ENCODE assay signal across 8 mouse cellular contexts in the genomic region with DNA sequence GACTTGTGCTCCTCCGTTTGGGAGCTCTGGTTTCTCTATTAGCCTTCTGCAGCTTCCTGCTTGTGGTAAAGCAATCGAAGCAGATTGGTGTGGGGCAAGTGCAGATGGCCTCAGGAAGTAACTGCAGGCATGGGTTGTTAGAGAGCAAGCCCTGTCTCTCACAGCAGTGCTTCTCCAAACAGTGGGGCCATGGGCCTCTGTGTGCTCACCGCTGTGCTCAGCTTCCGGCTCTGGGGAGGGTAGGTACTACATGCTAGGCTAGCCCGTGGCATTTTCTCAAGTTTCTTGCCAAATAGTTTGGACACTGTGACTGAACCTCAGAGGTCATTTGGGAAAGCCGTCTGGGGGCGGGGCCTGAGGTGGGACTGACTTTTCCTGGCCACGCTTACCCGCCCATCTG. TPM values are rescaled to one million over a fixed set of nuclear protein-coding genes. Genes with fewer than 3 reads are reported as not detected.
DNase-seq lines count a peak whose midpoint lies in the region; ATAC-seq lines count a peak whose summit lies in the region.
"Had no signal": no experiment of that assay in that cellular context is flagged by ENCODE, and none has a peak within 500 bp of the region (broad histone marks: within the 10 kb centered on the region; RNA-seq: fewer than 3 reads in every experiment).

No protein-coding gene starts in this region.

- no peaks in the 10 kb centered on the region for H3K9me3 ChIP-seq in midbrain, embryonic 12.5 days
- no peaks in the 10 kb centered on the region for H3K9me3 ChIP-seq in midbrain, embryonic 10.5 days (replicated peaks)
- no peaks in the 10 kb centered on the region for H3K9me3 ChIP-seq in embryonic facial prominence, embryonic 11.5 days (replicated peaks; ENCODE audit: control insufficient read depth, low read length)
- H3K9me3 ChIP-seq: hindbrain, embryonic 15.5 days had no signal

- 0 out of 2 replicates have a peak overlapping the region, but pooled peaks have one; percentile 20 for H3K9ac ChIP-seq in midbrain, embryonic 12.5 days (replicated peaks)
- H3K9ac ChIP-seq in embryonic facial prominence, embryonic 11.5 days (replicated peaks; ENCODE audit: low read length), result no peak overlapping the region
- H3K9ac ChIP-seq: hindbrain, embryonic 15.5 days had no signal

- H3K27ac ChIP-seq in midbrain, embryonic 12.5 days (replicated peaks), result no peak overlapping the region
- no peak overlapping the region for H3K27ac ChIP-seq in midbrain, embryonic 10.5 days (replicated peaks)
- H3K27ac ChIP-seq in embryonic facial prominence, embryonic 11.5 days (replicated peaks; ENCODE audit: low read depth, low read length), result 0 out of 2 replicates have a peak overlapping the region, but pooled peaks have one; percentile 13
- H3K27ac ChIP-seq: hindbrain, embryonic 15.5 days had no signal

- no peak overlapping the region for H3K4me2 ChIP-seq in midbrain, embryonic 12.5 days (replicated peaks)
- H3K4me2 ChIP-seq in embryonic facial prominence, embryonic 11.5 days (ENCODE audit: low read depth, low read length), result no peak overlapping the region
- H3K4me2 ChIP-seq: hindbrain, embryonic 15.5 days had no signal

- H3K27me3 ChIP-seq in midbrain, embryonic 12.5 days, result no peaks in the 10 kb centered on the region
- no peaks in the 10 kb centered on the region for H3K27me3 ChIP-seq in midbrain, embryonic 10.5 days (ENCODE audit: low read depth, poor library complexity, severe bottlenecking)
- no peaks in the 10 kb centered on the region for H3K27me3 ChIP-seq in embryonic facial prominence, embryonic 11.5 days (ENCODE audit: control insufficient read depth, insufficient read depth, low read length)
- H3K27me3 ChIP-seq: hindbrain, embryonic 15.5 days had no signal

- peaks cover 4% of the 10 kb centered on the region; the same call in 1 of the 2 replicates for H3K4me1 ChIP-seq in midbrain, embryonic 12.5 days
- peaks cover 8% of the 10 kb centered on the region for H3K4me1 ChIP-seq in midbrain, embryonic 10.5 days
- H3K4me1 ChIP-seq in embryonic facial prominence, embryonic 11.5 days (ENCODE audit: control insufficient read depth, insufficient read depth, low read length), result no peaks in the 10 kb centered on the region

- 81% methylated on average over 9 of the region's 9 CpGs for WGBS in midbrain, embryonic 12.5 days
- WGBS in midbrain, embryonic 10.5 days, result 80% methylated on average over 9 of the region's 9 CpGs
- WGBS in embryonic facial prominence, embryonic 11.5 days, result 74% methylated on average over 9 of the region's 9 CpGs

- H3K36me3 ChIP-seq in midbrain, embryonic 12.5 days, result peaks cover 52% of the 10 kb centered on the region
- peaks cover 99% of the 10 kb centered on the region for H3K36me3 ChIP-seq in midbrain, embryonic 10.5 days
- peaks cover 3% of the 10 kb centered on the region for H3K36me3 ChIP-seq in embryonic facial prominence, embryonic 11.5 days (replicated peaks; ENCODE audit: control insufficient read depth, insufficient read depth, low read depth, low read length)
- H3K36me3 ChIP-seq: hindbrain, embryonic 15.5 days had no signal

- ATAC-seq in midbrain, embryonic 12.5 days (ENCODE audit: low FRiP score, low read depth), result no peak
- ATAC-seq in embryonic facial prominence, embryonic 11.5 days (replicated peaks; ENCODE audit: insufficient number of reproducible peaks, low FRiP score, low TSS enrichment, low read depth), result no peak

- no peak for DNase-seq in midbrain, embryonic 10.5 days (ENCODE audit: low spot score)
- DNase-seq in embryonic facial prominence, embryonic 11.5 days (ENCODE audit: low spot score), result no peak
- peak; percentile 51 to 70 for DNase-seq in kidney, postnatal 36 days
- peak; percentile 69 for DNase-seq in naive thymus-derived CD4-positive, alpha-beta T cell, adult 2 months (ENCODE audit: low read depth)
- no peak for DNase-seq in right cerebral cortex, adult 2 months (ENCODE audit: low spot score in 2 of 2)
- no peak for DNase-seq in right cerebral cortex, postnatal 25 days

- H3K4me3 ChIP-seq in midbrain, embryonic 12.5 days, result no peak overlapping the region
- H3K4me3 ChIP-seq in midbrain, embryonic 10.5 days, result no peak overlapping the region
- H3K4me3 ChIP-seq in embryonic facial prominence, embryonic 11.5 days (ENCODE audit: low read depth, low read length), result no peak overlapping the region
- H3K4me3 ChIP-seq: hindbrain, embryonic 15.5 days had no signal

RNA-seq across cellular contexts. Expression of a gene that starts 9.4 kb away (rescaled TPM):
- polyA plus RNA-seq in midbrain, embryonic 12.5 days (2016; fragmentation: Nextera tagmentation; extraction: Ambion mirVana), result 15.5 and 17.3 TPM in 2 replicates
- polyA plus RNA-seq in midbrain, embryonic 10.5 days (2016; fragmentation: Nextera tagmentation; extraction: Ambion mirVana), result 15.5 and 16.1 TPM in 2 replicates
- 32.7 and 40.2 TPM in 2 replicates for polyA plus RNA-seq in embryonic facial prominence, embryonic 11.5 days (2014; fragmentation: Nextera tagmentation; extraction: Ambion mirVana)

RNA-seq across cellular contexts. Expression of a gene that starts 10.6 kb away (rescaled TPM):
- polyA plus RNA-seq in midbrain, embryonic 12.5 days (2016; fragmentation: Nextera tagmentation; extraction: Ambion mirVana), result 28.3 and 29.0 TPM in 2 replicates
- 53.3 and 67.8 TPM in 2 replicates for polyA plus RNA-seq in midbrain, embryonic 10.5 days (2016; fragmentation: Nextera tagmentation; extraction: Ambion mirVana)
- polyA plus RNA-seq in embryonic facial prominence, embryonic 11.5 days (2014; fragmentation: Nextera tagmentation; extraction: Ambion mirVana), result 55.4 and 57.1 TPM in 2 replicates

RNA-seq across cellular contexts. Expression of a gene that starts 54.8 kb away (rescaled TPM):
- polyA plus RNA-seq in midbrain, embryonic 12.5 days (2016; fragmentation: Nextera tagmentation; extraction: Ambion mirVana), result 4.9 TPM in 2 replicates
- 3.7 and 3.9 TPM in 2 replicates for polyA plus RNA-seq in midbrain, embryonic 10.5 days (2016; fragmentation: Nextera tagmentation; extraction: Ambion mirVana)
- polyA plus RNA-seq in embryonic facial prominence, embryonic 11.5 days (2014; fragmentation: Nextera tagmentation; extraction: Ambion mirVana), result 4.4 and 4.6 TPM in 2 replicates

Comparison
In these comparisons a context has a peak if more than half of its experiments do, and no peak if none do; other contexts are left out.
1. DNase-seq: peak in kidney, postnatal 36 days (2 of 2) and naive thymus-derived CD4-positive, alpha-beta T cell, adult 2 months (single experiment); none in midbrain, embryonic 10.5 days (single experiment), embryonic facial prominence, embryonic 11.5 days (single experiment), right cerebral cortex, adult 2 months (0 of 2) and right cerebral cortex, postnatal 25 days (single experiment).